Mouse (Mus musculus) MEL (cell line): ENCODE results near the gene Rac3. TPM values are rescaled to one million over a fixed set of nuclear protein-coding genes. Genes with fewer than 3 reads are reported as not detected.

Experiments used
- DNase-seq: peaks from one replicate; pipeline ENCODE4 v3.0.0; 2011; ENCODE audit warnings: low read depth, low spot score
- H3K27ac ChIP-seq: 2 replicates; pipeline ENCODE4 v1.5.1; 2012; ENCODE audit warnings: low read depth, mild to moderate bottlenecking, control low read depth, low read length, moderate library complexity; ENCODE audit not compliant: control insufficient read depth
- H3K27me3 ChIP-seq, 2 experiments: fragments of 150-350 bp in 1 of 2; sonication (generic) in 1 of 2; 2 replicates each; pipeline ENCODE4 v1.6.1; 2012; ENCODE audit warnings: low read length in 2 of 2, mild to moderate bottlenecking in 2 of 2, improper control_type of control experiment in 1 of 2, moderate library complexity in 1 of 2; ENCODE audit not compliant: insufficient read depth in 2 of 2, control insufficient read depth in 1 of 2
- H3K36me3 ChIP-seq, 2 experiments: 2 replicates each; pipeline ENCODE4 v1.6.1; 2012 to 2014; ENCODE audit warnings: low read length in 2 of 2, improper control_type of control experiment in 1 of 2, inconsistent platforms in 1 of 2, mild to moderate bottlenecking in 1 of 2; ENCODE audit not compliant: insufficient read depth in 2 of 2, control insufficient read depth in 1 of 2
- H3K4me1 ChIP-seq, 2 experiments: fragments of 150-350 bp in 1 of 2; sonication (generic) in 1 of 2; 2 replicates each; pipeline ENCODE4 v1.6.1; 2012; ENCODE audit warnings: low read length in 2 of 2, improper control_type of control experiment in 1 of 2, mild to moderate bottlenecking in 1 of 2; ENCODE audit not compliant: insufficient read depth in 2 of 2, control insufficient read depth in 1 of 2
- H3K4me3 ChIP-seq, 2 experiments: fragments of 150-350 bp in 1 of 2; sonication (generic) in 1 of 2; 2 replicates each; pipeline ENCODE4 v1.5.1; 2012; ENCODE audit warnings: low read depth in 2 of 2, low read length in 2 of 2, mild to moderate bottlenecking in 2 of 2, moderate library complexity in 2 of 2, control low read depth in 1 of 2, improper control_type of control experiment in 1 of 2; ENCODE audit not compliant: control insufficient read depth in 1 of 2, insufficient read depth in 1 of 2
- H3K79me2 ChIP-seq: 2 replicates; pipeline ENCODE4 v1.6.1; 2012; ENCODE audit warnings: mild to moderate bottlenecking, low read length, moderate library complexity; ENCODE audit not compliant: control insufficient read depth, poor library complexity, insufficient read depth
- H3K9ac ChIP-seq: 2 replicates; pipeline ENCODE4 v1.6.1; 2012; ENCODE audit warnings: low read depth, mild to moderate bottlenecking, control low read depth, low read length, moderate library complexity; ENCODE audit not compliant: control insufficient read depth, poor library complexity, severe bottlenecking
- H3K9me3 ChIP-seq: fragments of 150-350 bp; sonication (generic); replicated peaks from 2 replicates; pipeline ENCODE4 v1.6.1; 2012; ENCODE audit warnings: mild to moderate bottlenecking, low read length, improper control_type of control experiment, moderate library complexity; ENCODE audit not compliant: insufficient read depth
- BHLHE40 ChIP-seq: IDR thresholded peaks from 2 replicates; pipeline ENCODE4 v1.6.1; 2012; ENCODE audit warnings: low read depth, mild to moderate bottlenecking, inconsistent platforms, low read length, improper control_type of control experiment, borderline replicate concordance
- CHD1 ChIP-seq: IDR thresholded peaks from 2 replicates; pipeline ENCODE4 v1.6.1; 2012; ENCODE audit warnings: low read depth, mild to moderate bottlenecking, inconsistent platforms, low read length, improper control_type of control experiment
- CHD2 ChIP-seq: IDR thresholded peaks from 2 replicates; pipeline ENCODE4 v1.6.1; 2011; ENCODE audit warnings: low read length, improper control_type of control experiment
- ETS1 ChIP-seq: IDR thresholded peaks from 2 replicates; pipeline ENCODE4 v1.6.1; 2012; ENCODE audit warnings: low read depth, mild to moderate bottlenecking, inconsistent platforms, low read length, improper control_type of control experiment, moderate library complexity
- GABPA ChIP-seq: IDR thresholded peaks from 2 replicates; pipeline ENCODE4 v1.6.1; 2012; ENCODE audit warnings: low read depth, mild to moderate bottlenecking, inconsistent platforms, low read length, improper control_type of control experiment, moderate library complexity
- GATA1 ChIP-seq: IDR thresholded peaks from 2 replicates; pipeline ENCODE4 v1.6.1; 2011; ENCODE audit warnings: low read depth, low read length, improper control_type of control experiment
- MAX ChIP-seq: IDR thresholded peaks from 2 replicates; pipeline ENCODE4 v1.6.1; 2011; ENCODE audit warnings: low read length, improper control_type of control experiment
- MEF2A ChIP-seq: IDR thresholded peaks from 2 replicates; pipeline ENCODE4 v1.6.1; 2014; ENCODE audit warnings: low read depth, mild to moderate bottlenecking, inconsistent platforms, low read length, improper control_type of control experiment; ENCODE audit not compliant: poor library complexity, insufficient replicate concordance, severe bottlenecking; ENCODE audit errors: extremely low read depth
- MXI1 ChIP-seq: IDR thresholded peaks from 2 replicates; pipeline ENCODE4 v1.6.1; 2011; ENCODE audit warnings: mild to moderate bottlenecking, low read depth, low read length, improper control_type of control experiment
- MYB ChIP-seq: IDR thresholded peaks from 2 replicates; pipeline ENCODE4 v1.6.1; 2011; ENCODE audit warnings: mild to moderate bottlenecking, low read depth, low read length, improper control_type of control experiment
- NELFE ChIP-seq: IDR thresholded peaks from 2 replicates; pipeline ENCODE4 v1.6.1; 2011; ENCODE audit warnings: low read depth, low read length, improper control_type of control experiment
- NRF1 ChIP-seq: IDR thresholded peaks from 2 replicates; pipeline ENCODE4 v1.6.1; 2014; ENCODE audit warnings: low read depth, mild to moderate bottlenecking, inconsistent platforms, low read length, improper control_type of control experiment, moderate library complexity; ENCODE audit not compliant: poor library complexity, insufficient read depth, severe bottlenecking
- POLR2A ChIP-seq, 2 experiments: IDR thresholded peaks; 2 replicates each; pipeline ENCODE4 v1.6.1; 2011 to 2012; ENCODE audit warnings: low read length in 2 of 2, mild to moderate bottlenecking in 2 of 2, control low read depth in 1 of 2, improper control_type of control experiment in 1 of 2, low read depth in 1 of 2, moderate library complexity in 1 of 2; ENCODE audit not compliant: control insufficient read depth in 1 of 2, insufficient read depth in 1 of 2, poor library complexity in 1 of 2
- RCOR1 ChIP-seq: IDR thresholded peaks from 2 replicates; pipeline ENCODE4 v1.6.1; 2012; ENCODE audit warnings: low read depth, mild to moderate bottlenecking, inconsistent platforms, low read length, improper control_type of control experiment
- SMC3 ChIP-seq: IDR thresholded peaks from 2 replicates; pipeline ENCODE4 v1.6.1; 2011; ENCODE audit warnings: low read depth, low read length, improper control_type of control experiment
- TAL1 ChIP-seq: IDR thresholded peaks from 2 replicates; pipeline ENCODE4 v1.6.1; 2012; ENCODE audit warnings: mild to moderate bottlenecking, inconsistent platforms, low read length, moderate library complexity, mixed read lengths
- TCF12 ChIP-seq: IDR thresholded peaks from 2 replicates; pipeline ENCODE4 v1.6.1; 2014; ENCODE audit warnings: low read depth, mild to moderate bottlenecking, inconsistent platforms, low read length, improper control_type of control experiment, moderate library complexity
- UBTF ChIP-seq: IDR thresholded peaks from 2 replicates; pipeline ENCODE4 v1.6.1; 2012; ENCODE audit warnings: low read depth, mild to moderate bottlenecking, inconsistent platforms, low read length, improper control_type of control experiment, moderate library complexity, borderline replicate concordance; ENCODE audit not compliant: insufficient read depth
- USF1 ChIP-seq: IDR thresholded peaks from 2 replicates; pipeline ENCODE4 v1.6.1; 2014; ENCODE audit warnings: low read depth, mild to moderate bottlenecking, inconsistent platforms, low read length, improper control_type of control experiment, moderate library complexity
- ZKSCAN1 ChIP-seq: IDR thresholded peaks from 2 replicates; pipeline ENCODE4 v1.6.1; 2012; ENCODE audit warnings: low read depth, mild to moderate bottlenecking, inconsistent platforms, low read length, improper control_type of control experiment, moderate library complexity
- ZMIZ1 ChIP-seq: IDR thresholded peaks from 2 replicates; pipeline ENCODE4 v1.6.1; 2012; ENCODE audit warnings: low read depth, mild to moderate bottlenecking, inconsistent platforms, low read length, improper control_type of control experiment, moderate library complexity
- ZNF384 ChIP-seq: IDR thresholded peaks from 2 replicates; pipeline ENCODE4 v1.6.1; 2012; ENCODE audit warnings: low read depth, mild to moderate bottlenecking, inconsistent platforms, low read length, improper control_type of control experiment
- polyA plus RNA-seq, 2 experiments: library from polyadenylated mRNA; stranded (reverse) in 1 of 2; unstranded in 1 of 2; fragments of >175 nt in 1 of 2; fragments of >200 nt in 1 of 2; gene quantifications; 2 replicates each; pipeline versions ENCODE4 v1.2.1 to v1.2.4; 2012; ENCODE audit warnings: low replicate concordance in 2 of 2, low read depth in 1 of 2; ENCODE audit not compliant: insufficient read length in 2 of 2, insufficient read depth in 1 of 2, missing spikeins in 1 of 2
- total RNA-seq: library from RNA; depleted of rRNA; stranded (reverse); fragments of 300-350 nt; gene quantifications from 2 replicates; pipeline ENCODE4 v1.2.3, GENCODE M21; 2012

Rac3 gene
- total and polyA plus RNA-seq, 3 experiments: 12.0 to 13.1 TPM; not detected in 1

GRCm38 (mm10) chr11:120723509-120723908 lies 2.2 kb downstream of the Rac3 start:
- H3K4me1 ChIP-seq: no peaks in the 10 kb centered on the region; a peak in 1 of 4 replicates
- no peak overlapping the region for H3K27ac ChIP-seq
- TF ChIP-seq SMC3 (no peak), NELFE (no peak), GABPA (no peak), RCOR1 (no peak), MXI1 (no peak), MEF2A (no peak), MAX (no peak), MYB (no peak), ZNF384 (no peak), USF1 (no peak), TCF12 (no peak), ZKSCAN1 (no peak), POLR2A (IDR thresholded peaks at IDR 0.05; ENCODE audit: control insufficient read depth in 1 of 2, insufficient read depth in 1 of 2, low read depth in 1 of 2, low read length in 2 of 2, poor library complexity in 1 of 2) (no peak), CHD1 (no peak), ETS1 (no peak), UBTF (no peak), NRF1 (no peak)
- H3K79me2 ChIP-seq: no peaks in the 10 kb centered on the region
- H3K27me3 ChIP-seq: no peaks in the 10 kb centered on the region
- H3K4me3 ChIP-seq: no peak overlapping the region
- DNase-seq: no peak
- no peaks in the 10 kb centered on the region for H3K36me3 ChIP-seq
- H3K9ac ChIP-seq: no peak overlapping the region
- H3K9me3 ChIP-seq: no peaks in the 10 kb centered on the region

DNA sequence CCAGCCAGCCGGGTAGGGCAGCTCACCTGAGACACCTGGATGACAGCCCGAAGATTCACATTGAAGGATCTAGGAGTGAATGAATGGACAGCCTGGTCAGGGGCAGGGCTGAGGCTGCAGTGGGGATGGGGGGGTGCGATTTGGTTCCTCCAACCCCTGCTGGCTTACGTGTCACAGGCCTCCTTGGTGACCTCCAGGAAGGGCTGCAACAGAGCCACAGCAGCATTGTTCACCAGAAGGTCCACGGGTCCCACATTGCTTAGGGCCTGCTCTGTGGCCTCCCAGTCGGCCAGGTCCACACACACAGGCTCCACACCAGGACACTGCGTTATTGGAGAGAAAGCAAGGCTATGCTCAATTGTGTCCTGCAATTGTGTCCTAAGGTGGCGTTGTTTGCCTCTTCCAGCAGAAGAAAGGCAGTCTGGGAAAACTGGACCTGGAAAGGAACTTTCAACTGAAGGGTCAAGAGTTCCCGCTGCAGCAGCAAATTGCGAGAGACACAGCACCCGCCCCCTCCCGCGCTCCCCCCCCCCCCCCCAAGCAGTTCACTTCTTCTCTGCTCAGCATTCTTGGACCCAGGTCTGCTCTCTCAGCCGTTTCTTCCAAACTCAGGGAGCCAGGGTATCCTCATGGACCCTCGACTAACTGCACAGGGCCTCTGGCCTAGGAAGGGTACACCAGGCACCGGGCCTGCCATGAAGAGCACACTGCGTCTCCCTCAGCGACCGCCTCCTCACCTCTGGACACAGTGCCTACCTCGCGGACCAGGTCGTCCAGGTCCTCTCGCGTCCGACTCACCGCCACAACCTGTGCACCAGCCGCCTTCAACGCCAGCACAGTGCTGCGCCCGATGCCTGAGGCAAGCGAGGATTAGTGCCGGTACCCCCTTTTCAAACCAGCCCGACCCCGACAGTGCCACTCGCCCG lies 5.2 kb downstream of the Rac3 start:
- no peak overlapping the region for H3K27ac ChIP-seq

More for the DNA sequence above, 5.2 kb downstream of the Rac3 start:
- no peak for DNase-seq
- H3K4me1 ChIP-seq: peaks cover 0 to 4% of the 10 kb centered on the region in 2 experiments; a peak in 1 of 4 replicates
- no peaks in the 10 kb centered on the region for H3K9me3 ChIP-seq
- H3K4me3 ChIP-seq: peak overlapping the region; percentile 92
- H3K36me3 ChIP-seq: no peaks in the 10 kb centered on the region
- H3K79me2 ChIP-seq: no peaks in the 10 kb centered on the region
- TF ChIP-seq TAL1: no peak
- TF ChIP-seq NELFE: 0 out of 2 replicates have a peak, but pooled peaks have one; percentile 35
- no peak for TF ChIP-seq UBTF
- 0 out of 2 replicates have a peak, but pooled peaks have one; percentile 41 for TF ChIP-seq ZMIZ1
- no peak for TF ChIP-seq GATA1
- no peak for TF ChIP-seq CHD2
- TF ChIP-seq BHLHE40: no peak
- no peaks in the 10 kb centered on the region for H3K27me3 ChIP-seq
- peak overlapping the region; percentile 74 for H3K9ac ChIP-seq
